Comparison of ENCODE assay signal across 9 mouse cellular contexts in genomic region chr13:20038463-20038862, GRCm38 (mm10). TPM values are rescaled to one million over a fixed set of nuclear protein-coding genes. Genes with fewer than 3 reads are reported as not detected.
DNase-seq lines count a peak whose midpoint lies in the region; ATAC-seq lines count a peak whose summit lies in the region.
"Had no signal": no experiment of that assay in that cellular context is flagged by ENCODE, and none has a peak within 500 bp of the region (broad histone marks: within the 10 kb centered on the region; RNA-seq: fewer than 3 reads in every experiment).

No protein-coding gene starts in this region.

- no peak overlapping the region for H3K27ac ChIP-seq in midbrain, embryonic 11.5 days (ENCODE audit: low read depth, low read length)
- no peak overlapping the region for H3K27ac ChIP-seq in midbrain, embryonic 16.5 days (ENCODE audit: low read length)
- H3K27ac ChIP-seq in neural tube, embryonic 11.5 days (ENCODE audit: low read depth, low read length), result no peak overlapping the region
- H3K27ac ChIP-seq: macrophage had no signal

- H3K4me2 ChIP-seq in midbrain, embryonic 11.5 days, result no peak overlapping the region
- no peak overlapping the region for H3K4me2 ChIP-seq in midbrain, embryonic 16.5 days (ENCODE audit: low read length)
- H3K4me2 ChIP-seq in neural tube, embryonic 11.5 days (ENCODE audit: low read depth), result no peak overlapping the region

- no peak overlapping the region for H3K4me3 ChIP-seq in midbrain, embryonic 11.5 days (ENCODE audit: low read depth, low read length)
- H3K4me3 ChIP-seq in midbrain, embryonic 16.5 days (ENCODE audit: low read depth, low read length), result no peak overlapping the region
- H3K4me3 ChIP-seq in neural tube, embryonic 11.5 days (ENCODE audit: low read depth, low read length), result no peak overlapping the region

- ATAC-seq in midbrain, embryonic 11.5 days (ENCODE audit: low FRiP score), result no peak
- ATAC-seq in midbrain, embryonic 16.5 days, result no peak
- no peak for ATAC-seq in neural tube, embryonic 11.5 days (ENCODE audit: insufficient read depth, low FRiP score, low TSS enrichment)

- no peak overlapping the region for H3K9ac ChIP-seq in midbrain, embryonic 11.5 days (ENCODE audit: low read length)
- H3K9ac ChIP-seq in midbrain, embryonic 16.5 days (ENCODE audit: low read depth, low read length), result no peak overlapping the region
- no peak overlapping the region for H3K9ac ChIP-seq in neural tube, embryonic 11.5 days (ENCODE audit: low read length)

- no peaks in the 10 kb centered on the region for H3K9me3 ChIP-seq in midbrain, embryonic 11.5 days (ENCODE audit: control insufficient read depth, low read length)
- no peaks in the 10 kb centered on the region for H3K9me3 ChIP-seq in midbrain, embryonic 16.5 days (replicated peaks; ENCODE audit: control insufficient read depth, low read length, poor library complexity, severe bottlenecking)
- H3K9me3 ChIP-seq in neural tube, embryonic 11.5 days (ENCODE audit: control insufficient read depth, low read length), result no peaks in the 10 kb centered on the region

- no peaks in the 10 kb centered on the region for H3K27me3 ChIP-seq in midbrain, embryonic 11.5 days (ENCODE audit: control insufficient read depth, insufficient read depth, low read length)
- no peaks in the 10 kb centered on the region for H3K27me3 ChIP-seq in midbrain, embryonic 16.5 days (ENCODE audit: control insufficient read depth, insufficient read depth, low read depth, low read length)
- H3K27me3 ChIP-seq in neural tube, embryonic 11.5 days (ENCODE audit: control insufficient read depth, insufficient read depth, low read length), result no peaks in the 10 kb centered on the region

- 27% methylated on average over 11 of the region's 11 CpGs for WGBS in midbrain, embryonic 11.5 days
- WGBS in midbrain, embryonic 16.5 days, result 19% methylated on average over 11 of the region's 11 CpGs
- WGBS in neural tube, embryonic 11.5 days, result 39% methylated on average over 11 of the region's 11 CpGs

- DNase-seq in cerebellum, postnatal 14 days, result peak; percentile 58 to 60
- no peak for DNase-seq in cerebellum, adult 9-11 months
- DNase-seq in midbrain, embryonic 11.5 days (ENCODE audit: low spot score, missing footprints), result peak; percentile 94
- peak; percentile 70 for DNase-seq in embryo, embryonic 11 days
- DNase-seq in layer of hippocampus, adult 9-11 months, result peak; percentile 18
- DNase-seq in neural tube, embryonic 11.5 days (ENCODE audit: low spot score), result peak; percentile 37
- DNase-seq in testis, postnatal 10 days (ENCODE audit: low spot score), result no peak

- no peaks in the 10 kb centered on the region for H3K36me3 ChIP-seq in midbrain, embryonic 11.5 days (ENCODE audit: control insufficient read depth, insufficient read depth, low read length)
- H3K36me3 ChIP-seq in midbrain, embryonic 16.5 days (ENCODE audit: control insufficient read depth, insufficient read depth, low read length), result no peaks in the 10 kb centered on the region
- H3K36me3 ChIP-seq in neural tube, embryonic 11.5 days (ENCODE audit: control insufficient read depth, insufficient read depth, low read length), result no peaks in the 10 kb centered on the region

- H3K4me1 ChIP-seq in midbrain, embryonic 11.5 days (ENCODE audit: control insufficient read depth, insufficient read depth, low read length), result peaks cover 3% of the 10 kb centered on the region; the same call in 1 of the 2 replicates
- no peaks in the 10 kb centered on the region for H3K4me1 ChIP-seq in midbrain, embryonic 16.5 days (ENCODE audit: control insufficient read depth, insufficient read depth, low read length)
- no peaks in the 10 kb centered on the region for H3K4me1 ChIP-seq in neural tube, embryonic 11.5 days (ENCODE audit: control insufficient read depth, insufficient read depth, low read length)

RNA-seq across cellular contexts. Expression of gene Elmo1, which starts 51.9 kb away (rescaled TPM):
- 19.1 and 19.6 TPM in 2 replicates for polyA plus RNA-seq in midbrain, embryonic 11.5 days (2014; fragmentation: Nextera tagmentation; extraction: Ambion mirVana)
- polyA plus RNA-seq in midbrain, embryonic 16.5 days (2015; fragmentation: Nextera tagmentation; extraction: Ambion mirVana), result 38.5 and 43.2 TPM in 2 replicates
- polyA plus RNA-seq in neural tube, embryonic 11.5 days (2014; fragmentation: Nextera tagmentation; extraction: Ambion mirVana), result 27.0 and 28.7 TPM in 2 replicates

Comparison
In these comparisons a context has a peak if more than half of its experiments do, and no peak if none do; other contexts are left out.
1. DNase-seq: peak in cerebellum, postnatal 14 days (2 of 2), midbrain, embryonic 11.5 days (single experiment), embryo, embryonic 11 days (single experiment), layer of hippocampus, adult 9-11 months (single experiment) and neural tube, embryonic 11.5 days (single experiment); none in cerebellum, adult 9-11 months (single experiment) and testis, postnatal 10 days (single experiment).